Mouse (Mus musculus) heart, embryonic 10.5 days (tissue): Measurements from ENCODE around the gene Pop4. TPM values are rescaled to one million over a fixed set of nuclear protein-coding genes. Genes with fewer than 3 reads are reported as not detected.
A peak's percentile ranks its signal among the peaks of the same experiment; 100 is the strongest.

ENCODE experiments used
- DNase-seq: peaks from one replicate; pipeline ENCODE4 v3.0.0-alpha.2; 2017; ENCODE audit warnings: low spot score
- H3K27ac ChIP-seq: fragments of 300-500 bp; sonication (generic); 2 replicates; pipeline ENCODE4 v1.5.1; 2016; ENCODE audit warnings: mild to moderate bottlenecking
- H3K27me3 ChIP-seq: fragments of 300-500 bp; sonication (generic); 2 replicates; pipeline ENCODE4 v1.6.1; 2016; ENCODE audit warnings: mild to moderate bottlenecking; ENCODE audit not compliant: poor library complexity, insufficient read depth, severe bottlenecking
- H3K36me3 ChIP-seq: fragments of 300-500 bp; sonication (generic); 2 replicates; pipeline ENCODE4 v1.6.1; 2016; ENCODE audit warnings: mild to moderate bottlenecking, moderate library complexity
- H3K4me1 ChIP-seq: fragments of 300-500 bp; sonication (generic); 2 replicates; pipeline ENCODE4 v1.6.1; 2016; ENCODE audit warnings: mild to moderate bottlenecking
- H3K4me3 ChIP-seq: fragments of 300-500 bp; sonication (generic); 2 replicates; pipeline ENCODE4 v1.5.1; 2016; ENCODE audit warnings: mild to moderate bottlenecking, moderate library complexity
- H3K9me3 ChIP-seq: fragments of 300-500 bp; sonication (generic); 2 replicates; pipeline ENCODE4 v1.6.1; 2016; ENCODE audit warnings: mild to moderate bottlenecking, moderate library complexity
- WGBS: fragments of 180-500 bp; shearing (Covaris S2); methylation state at CpG from one replicate; pipeline ENCODE4 v1.1.7; 2016; 5-methylcytosine and 5-hydroxymethylcytosine counted together
- polyA plus RNA-seq: library from polyadenylated mRNA; unstranded; fragments of >200 nt; fragmentation: Nextera tagmentation; extraction: Ambion mirVana; gene quantifications from 2 replicates; pipeline ENCODE4 v1.2.1, GENCODE M21; 2016

The Pop4 gene
- polyA plus RNA-seq, 1 experiment from 2014 or later, result 61.7 TPM

DNA sequence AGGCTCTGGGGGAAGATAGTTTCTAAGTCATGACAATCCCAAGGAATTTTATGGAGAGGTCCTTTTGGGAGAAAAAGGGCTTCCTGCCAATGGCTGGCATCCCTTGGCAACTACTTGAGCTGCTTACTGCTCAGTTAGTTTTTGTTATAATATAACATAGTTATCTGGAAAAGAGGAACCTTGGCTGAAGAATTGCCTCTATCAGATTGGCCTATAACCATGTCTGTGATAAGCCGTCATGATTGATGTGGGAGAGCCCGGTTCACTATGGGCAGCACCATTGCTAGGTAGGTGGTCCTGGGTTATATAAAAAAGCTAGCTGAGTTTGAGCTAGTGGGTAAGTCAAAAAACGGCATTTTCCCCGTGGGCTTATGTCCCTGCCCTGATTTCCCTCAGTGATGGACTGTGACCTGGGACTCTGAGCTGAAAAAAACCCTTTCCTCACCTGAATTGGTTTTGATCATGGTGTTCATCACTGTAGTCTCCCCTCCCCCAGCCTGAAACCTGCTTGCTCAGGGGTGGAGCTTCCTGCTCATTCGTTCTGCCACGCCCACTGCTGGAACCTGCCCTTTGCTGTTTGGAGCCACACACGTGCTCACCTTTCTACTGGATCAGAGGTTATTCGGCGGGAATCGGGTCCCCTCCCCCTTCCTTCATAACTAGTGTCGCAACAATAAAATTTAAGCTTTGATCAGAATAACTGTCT is 34.7 kb downstream of the Pop4 start:
- 40% methylated on average over 11 of the region's 11 CpGs for WGBS
- Histone ChIP-seq H3K36me3 (no peaks in the 10 kb centered on the region), H3K27me3 (no peaks in the 10 kb centered on the region), H3K4me3 (no peak overlapping the region), H3K27ac (no peak overlapping the region), H3K4me1 (no peaks in the 10 kb centered on the region), H3K9me3 (no peaks in the 10 kb centered on the region)
- DNase-seq, result no peak

GRCm38 (mm10) chr7:38230285-38230684 is 40.9 kb downstream of the Pop4 start:
- Histone ChIP-seq H3K9me3 (no peaks in the 10 kb centered on the region), H3K27ac (no peak overlapping the region), H3K4me1 (peaks cover 6% of the 10 kb centered on the region; the same call in 1 of the 2 replicates), H3K4me3 (no peak overlapping the region), H3K27me3 (peaks cover 16% of the 10 kb centered on the region; the same call in 1 of the 2 replicates), H3K36me3 (no peaks in the 10 kb centered on the region)
- WGBS, result 12% methylated on average over 8 of the region's 8 CpGs
- no peak for DNase-seq

- Histone ChIP-seq H3K9me3 (no peaks in the 10 kb centered on the region), H3K4me3 (peak overlapping the region; percentile 79), H3K36me3 (no peaks in the 10 kb centered on the region), H3K4me1 (peaks cover 15% of the 10 kb centered on the region), H3K27ac (peak overlapping the region; percentile 84; the same call in 1 of the 2 replicates), H3K27me3 (peaks cover 16% of the 10 kb centered on the region; the same call in 1 of the 2 replicates)
- 26% methylated on average over 8 of the region's 8 CpGs for WGBS
- no peak for DNase-seq
Measured at GRCm38 (mm10) chr7:38228329-38228728, 42.9 kb downstream of the Pop4 start.

DNA sequence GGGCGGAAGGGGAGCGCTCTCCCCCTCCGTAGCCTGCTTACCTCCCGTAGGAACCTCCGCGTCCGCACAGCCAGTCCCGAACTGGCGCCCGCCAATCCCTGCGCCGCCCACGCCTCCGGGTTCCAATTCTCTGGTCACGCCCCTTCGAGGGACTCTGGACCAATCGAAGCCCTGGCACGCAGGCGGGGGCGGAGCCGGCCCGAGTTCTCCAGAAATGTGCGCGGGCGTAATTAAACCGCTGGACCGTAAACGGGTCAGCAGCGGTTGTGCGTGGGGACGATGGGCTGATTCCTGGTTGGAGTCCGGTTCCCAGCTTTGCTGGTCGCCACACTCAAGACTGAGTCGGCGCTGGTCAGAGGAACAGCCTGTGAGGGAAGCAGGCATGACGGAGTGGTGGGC is 43.3 kb downstream of the Pop4 start, which contains the start of gene Plekhf1:
Gene Plekhf1, minus strand, starts transcription at position 117 of the 399 bp plus-strand sequence.
- H3K4me3 ChIP-seq, result peak within 1 kb of the TSS; percentile 79
- H3K27ac ChIP-seq, result peak within 1 kb of the TSS; percentile 84
- no peaks in the 10 kb centered on the region for H3K36me3 ChIP-seq
- H3K4me1 ChIP-seq, result peaks cover 15% of the 10 kb centered on the region
- no peaks in the 10 kb centered on the region for H3K9me3 ChIP-seq
- peak; percentile 97 for DNase-seq
- under 1% methylated on average over 36 of the region's 36 CpGs for WGBS
- H3K27me3 ChIP-seq, result peaks cover 16% of the 10 kb centered on the region; the same call in 1 of the 2 replicates

DNA sequence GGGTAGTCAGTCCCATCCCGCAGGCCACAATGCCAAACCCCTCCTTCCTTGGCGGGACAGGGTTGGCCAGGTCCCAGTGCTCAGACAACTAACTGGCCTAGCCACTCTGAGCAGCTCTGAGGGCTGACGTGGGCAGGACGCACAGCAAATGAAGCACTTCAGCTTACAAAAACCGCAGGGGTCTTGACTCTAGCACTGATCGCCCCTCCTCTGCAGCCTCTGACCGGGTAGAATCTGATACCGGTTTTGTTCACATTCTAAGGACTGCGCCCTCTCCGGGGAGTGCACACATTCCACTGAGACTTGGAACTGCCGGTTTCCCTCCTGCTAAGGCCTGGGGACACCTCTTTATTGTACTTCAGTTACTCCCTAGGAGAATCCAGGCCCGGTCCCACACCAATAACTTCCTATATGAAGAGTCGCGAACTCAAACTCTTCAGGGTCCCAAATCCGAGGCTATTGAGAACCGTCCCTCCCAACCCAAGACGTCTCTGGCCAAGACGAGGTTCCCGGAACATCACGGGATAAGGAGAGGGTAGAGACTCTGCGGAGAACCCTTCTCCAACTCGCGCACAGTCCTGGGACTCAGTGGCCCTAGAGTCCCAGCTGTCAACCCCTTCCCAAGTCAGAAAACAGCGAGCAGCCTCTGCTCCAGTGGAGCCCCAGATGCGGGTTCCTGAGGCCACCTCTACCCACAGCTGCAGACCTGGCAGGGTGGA is 43.9 kb downstream of the Pop4 start:
- peak overlapping the region; percentile 84 for H3K27ac ChIP-seq
- no peaks in the 10 kb centered on the region for H3K36me3 ChIP-seq
- peak; percentile 83 for DNase-seq
- H3K9me3 ChIP-seq, result no peaks in the 10 kb centered on the region
- H3K4me3 ChIP-seq, result peak overlapping the region; percentile 79
- H3K27me3 ChIP-seq, result peaks cover 16% of the 10 kb centered on the region; the same call in 1 of the 2 replicates
- H3K4me1 ChIP-seq, result peaks cover 15% of the 10 kb centered on the region
- 2% methylated on average over 25 of the region's 25 CpGs for WGBS

GRCm38 (mm10) chr7:38226226-38226625 is 45.0 kb downstream of the Pop4 start:
- DNase-seq, result no peak
- no peak overlapping the region for H3K27ac ChIP-seq
- H3K27me3 ChIP-seq, result peaks cover 16% of the 10 kb centered on the region; the same call in 1 of the 2 replicates
- WGBS, result 70% methylated on average over 2 of the region's 2 CpGs
- H3K36me3 ChIP-seq, result peaks cover 5% of the 10 kb centered on the region
- H3K4me3 ChIP-seq, result no peak overlapping the region
- H3K9me3 ChIP-seq, result no peaks in the 10 kb centered on the region; the same call in 1 of the 2 replicates
- H3K4me1 ChIP-seq, result peaks cover 15% of the 10 kb centered on the region

DNA sequence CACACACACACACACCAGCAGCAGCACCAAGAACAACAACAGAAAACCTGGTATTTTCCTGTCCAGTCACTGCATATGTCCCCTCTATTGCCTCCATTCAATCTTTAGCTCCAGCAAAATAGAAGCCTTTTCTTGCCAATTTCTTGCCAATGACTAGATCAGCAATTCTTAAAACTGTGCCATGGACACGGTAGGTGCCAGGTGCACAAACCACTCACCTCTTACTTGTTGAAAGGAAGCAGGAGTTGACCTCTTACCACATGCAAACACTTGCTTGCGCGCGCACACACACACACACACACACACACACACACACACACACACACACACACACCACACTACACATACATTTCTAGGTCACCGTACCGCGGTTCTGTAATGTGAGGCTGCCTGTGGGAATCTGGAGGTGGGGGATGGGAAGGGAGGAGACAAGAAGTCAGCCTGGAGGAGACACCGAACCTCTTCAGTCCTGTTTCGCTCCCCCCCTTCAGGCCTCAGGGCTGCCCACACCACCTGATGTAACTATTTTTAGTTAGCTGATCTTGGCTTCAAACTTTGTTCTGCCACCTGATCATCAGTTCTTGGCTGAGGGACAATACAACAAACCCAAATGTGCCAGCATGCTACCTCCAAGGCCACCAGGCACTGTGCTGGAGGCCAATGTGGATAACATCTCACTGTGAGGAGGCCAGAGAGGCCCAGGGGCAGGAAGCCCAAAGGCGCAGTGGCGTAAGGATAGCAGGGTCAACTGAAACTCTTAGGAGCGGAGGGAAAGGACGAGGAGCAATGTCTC is 46.5 kb downstream of the Pop4 start:
- Histone ChIP-seq H3K4me3 (no peak overlapping the region), H3K4me1 (peaks cover 21% of the 10 kb centered on the region), H3K27ac (peak overlapping the region; percentile 37; the same call in 1 of the 2 replicates), H3K27me3 (peaks cover 9% of the 10 kb centered on the region; the same call in 1 of the 2 replicates), H3K9me3 (no peaks in the 10 kb centered on the region; the same call in 1 of the 2 replicates), H3K36me3 (peaks cover 12% of the 10 kb centered on the region)
- DNase-seq, result no peak
- WGBS, result 67% methylated on average over 13 of the region's 13 CpGs

DNA sequence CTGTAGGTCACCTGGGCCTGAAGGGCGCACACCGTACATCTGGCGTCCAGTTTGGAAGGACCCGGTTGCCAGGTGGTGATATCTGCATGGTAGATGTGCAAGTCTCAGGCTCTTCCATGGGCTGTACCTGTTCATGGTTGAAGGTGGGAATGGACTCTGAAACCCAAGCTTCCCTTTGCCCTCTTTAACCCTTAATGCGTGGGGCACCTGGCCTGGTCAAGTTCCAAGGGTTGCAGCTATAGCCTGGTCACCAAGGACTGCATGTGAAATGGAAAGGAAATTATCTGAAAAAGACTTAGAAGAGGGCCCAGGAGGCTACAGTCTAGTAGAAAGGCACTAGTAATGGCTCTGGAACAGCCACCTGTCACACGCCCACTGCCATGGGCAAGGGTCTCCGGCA is 50.4 kb downstream of the Pop4 start:
- Histone ChIP-seq H3K4me1 (peaks cover 24% of the 10 kb centered on the region), H3K9me3 (no peaks in the 10 kb centered on the region; the same call in 1 of the 2 replicates), H3K27me3 (no peaks in the 10 kb centered on the region), H3K4me3 (no peak overlapping the region), H3K27ac (no peak overlapping the region), H3K36me3 (peaks cover 12% of the 10 kb centered on the region)
- 92% methylated on average over 7 of the region's 7 CpGs for WGBS
- no peak for DNase-seq

DNA sequence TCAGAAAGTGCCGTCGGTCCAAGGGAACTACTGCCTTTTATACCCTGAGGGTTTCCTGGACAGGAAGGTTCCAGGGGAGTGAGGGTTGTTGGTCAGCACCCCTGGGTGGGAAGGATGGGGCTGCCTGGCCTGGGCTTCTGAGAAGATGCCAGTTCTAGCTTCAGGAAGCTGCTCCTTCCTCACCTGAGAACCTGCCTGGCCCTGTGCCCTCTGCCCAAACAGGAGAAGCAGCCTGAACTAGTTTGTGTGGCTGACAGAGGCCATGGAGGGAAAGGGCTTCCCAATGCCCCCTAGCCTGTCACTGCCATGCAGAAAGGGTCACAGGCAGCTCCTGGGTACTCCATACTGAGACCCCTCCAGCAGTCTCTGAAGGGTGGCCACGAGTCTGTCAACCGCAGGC is 51.7 kb downstream of the Pop4 start:
- H3K4me1 ChIP-seq, result peaks cover 16% of the 10 kb centered on the region
- no peaks in the 10 kb centered on the region for H3K27me3 ChIP-seq
- H3K27ac ChIP-seq, result no peak overlapping the region
- H3K4me3 ChIP-seq, result no peak overlapping the region
- H3K36me3 ChIP-seq, result peaks cover 12% of the 10 kb centered on the region
- H3K9me3 ChIP-seq, result no peaks in the 10 kb centered on the region; the same call in 1 of the 2 replicates
- no peak for DNase-seq
- WGBS, result 76% methylated on average over 4 of the region's 4 CpGs

DNA sequence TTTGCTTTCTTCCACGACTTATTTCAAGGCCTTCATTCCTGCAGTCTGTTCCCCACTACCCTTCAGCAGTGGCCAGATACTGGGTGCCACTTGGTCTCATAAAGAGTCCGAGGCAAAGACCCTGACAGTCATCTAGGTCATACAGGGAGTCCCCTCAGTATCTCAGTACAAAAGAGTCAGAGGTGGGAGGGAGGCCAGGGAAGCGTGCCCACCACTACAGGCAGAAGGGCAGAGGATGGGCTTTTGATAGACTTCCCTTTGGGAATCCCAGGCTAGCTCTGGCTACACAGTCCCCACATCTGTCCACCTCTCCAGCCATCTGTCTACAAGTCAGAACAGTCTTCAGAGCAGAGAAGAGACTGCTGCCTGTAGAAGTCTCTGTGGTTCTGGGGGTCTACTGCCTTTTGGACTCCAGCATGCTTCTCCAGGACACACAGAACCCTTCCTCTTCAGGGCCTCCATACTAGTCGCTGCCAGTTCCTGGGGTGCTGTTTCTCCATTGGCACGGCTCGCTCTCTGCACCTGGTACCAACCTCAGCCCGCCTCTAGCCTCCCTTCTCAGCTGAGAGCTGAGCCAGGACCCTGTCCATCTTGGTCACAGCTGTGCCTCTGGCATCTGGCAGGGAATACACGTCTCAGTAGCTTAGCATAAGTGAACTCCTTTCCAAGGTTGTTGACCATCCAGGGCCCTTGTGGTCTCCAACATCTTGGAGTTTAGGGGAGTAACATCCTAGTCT is 52.4 kb downstream of the Pop4 start:
- Histone ChIP-seq H3K4me1 (peaks cover 19% of the 10 kb centered on the region), H3K4me3 (no peak overlapping the region), H3K27ac (no peak overlapping the region), H3K36me3 (peaks cover 12% of the 10 kb centered on the region), H3K27me3 (no peaks in the 10 kb centered on the region), H3K9me3 (no peaks in the 10 kb centered on the region; the same call in 1 of the 2 replicates)
- no peak for DNase-seq
- 76% methylated on average over 8 of the region's 8 CpGs for WGBS

- Histone ChIP-seq H3K27ac (no peak overlapping the region), H3K9me3 (no peaks in the 10 kb centered on the region; the same call in 1 of the 2 replicates)
- DNase-seq, result no peak
Measured at GRCm38 (mm10) chr7:38217417-38218171, 53.6 kb downstream of the Pop4 start.

More at GRCm38 (mm10) chr7:38217417-38218171, 53.6 kb downstream of the Pop4 start:
- Histone ChIP-seq H3K4me3 (no peak overlapping the region), H3K4me1 (peaks cover 27% of the 10 kb centered on the region), H3K27me3 (no peaks in the 10 kb centered on the region), H3K36me3 (peaks cover 12% of the 10 kb centered on the region)
- 65% methylated on average over 5 of the region's 5 CpGs for WGBS
